ENCODE assay signal across 8 mouse cellular contexts in genomic region chr6:124465299-124465698, GRCm38 (mm10). TPM values are rescaled to one million over a fixed set of nuclear protein-coding genes. Genes with fewer than 3 reads are reported as not detected.
A peak's percentile ranks its signal among the peaks of the same experiment; 100 is the strongest.
DNase-seq lines count a peak whose midpoint lies in the region; ATAC-seq and TF ChIP-seq lines count a peak whose summit lies in the region.

No protein-coding gene starts in this region.

- H3K4me2 ChIP-seq in kidney, embryonic 14.5 days (replicated peaks; ENCODE audit: low read depth, low read length): peak overlapping the region; percentile 80
- H3K4me2 ChIP-seq in embryonic facial prominence, embryonic 12.5 days (replicated peaks): peak overlapping the region; percentile 75
- H3K4me2 ChIP-seq in hindbrain, postnatal 0 days (ENCODE audit: low read depth, low read length): peak overlapping the region; percentile 74
- peak overlapping the region; percentile 68 for H3K4me2 ChIP-seq in midbrain, embryonic 16.5 days (ENCODE audit: low read length)

- peak overlapping the region; percentile 45; the same call in 1 of the 2 replicates for H3K4me3 ChIP-seq in kidney, embryonic 14.5 days (ENCODE audit: low read length)
- peak overlapping the region; percentile 50 for H3K4me3 ChIP-seq in embryonic facial prominence, embryonic 12.5 days
- H3K4me3 ChIP-seq in hindbrain, postnatal 0 days (ENCODE audit: low read length): peak overlapping the region; percentile 59
- H3K4me3 ChIP-seq in midbrain, embryonic 16.5 days (ENCODE audit: low read depth, low read length): peak overlapping the region; percentile 73

- peak overlapping the region; percentile 55; the same call in 1 of the 2 replicates for H3K9ac ChIP-seq in kidney, embryonic 14.5 days (ENCODE audit: low read depth, low read length)
- H3K9ac ChIP-seq in embryonic facial prominence, embryonic 12.5 days: no peak overlapping the region
- peak overlapping the region; percentile 81 for H3K9ac ChIP-seq in hindbrain, postnatal 0 days (replicated peaks; ENCODE audit: low read length)
- peak overlapping the region; percentile 87 for H3K9ac ChIP-seq in midbrain, embryonic 16.5 days (ENCODE audit: low read depth, low read length)

- no peaks in the 10 kb centered on the region for H3K36me3 ChIP-seq in kidney, embryonic 14.5 days (ENCODE audit: control insufficient read depth, insufficient read depth, low read length)
- H3K36me3 ChIP-seq in embryonic facial prominence, embryonic 12.5 days: no peaks in the 10 kb centered on the region
- H3K36me3 ChIP-seq in hindbrain, postnatal 0 days (ENCODE audit: insufficient read depth, low read length): no peaks in the 10 kb centered on the region
- no peaks in the 10 kb centered on the region; the same call in 1 of the 2 replicates for H3K36me3 ChIP-seq in midbrain, embryonic 16.5 days (ENCODE audit: control insufficient read depth, insufficient read depth, low read length)

- no peaks in the 10 kb centered on the region for H3K9me3 ChIP-seq in kidney, embryonic 14.5 days (ENCODE audit: control insufficient read depth, low read length)
- no peaks in the 10 kb centered on the region for H3K9me3 ChIP-seq in embryonic facial prominence, embryonic 12.5 days
- H3K9me3 ChIP-seq in hindbrain, postnatal 0 days (ENCODE audit: low read length): no peaks in the 10 kb centered on the region
- H3K9me3 ChIP-seq in midbrain, embryonic 16.5 days (replicated peaks; ENCODE audit: control insufficient read depth, low read length, poor library complexity, severe bottlenecking): no peaks in the 10 kb centered on the region

- H3K4me1 ChIP-seq in kidney, embryonic 14.5 days (ENCODE audit: control insufficient read depth, insufficient read depth, low read length): 0 out of 2 replicates have a peak, but pooled peaks cover 2% of the 10 kb centered on the region
- peaks cover 10% of the 10 kb centered on the region for H3K4me1 ChIP-seq in embryonic facial prominence, embryonic 12.5 days
- peaks cover 14% of the 10 kb centered on the region for H3K4me1 ChIP-seq in hindbrain, postnatal 0 days (ENCODE audit: insufficient read depth, low read length)
- peaks cover 21% of the 10 kb centered on the region for H3K4me1 ChIP-seq in midbrain, embryonic 16.5 days (ENCODE audit: control insufficient read depth, insufficient read depth, low read length)

- H3K27ac ChIP-seq in kidney, embryonic 14.5 days (ENCODE audit: low read depth, low read length): no peak overlapping the region
- no peak overlapping the region for H3K27ac ChIP-seq in embryonic facial prominence, embryonic 12.5 days
- peak overlapping the region; percentile 89 for H3K27ac ChIP-seq in hindbrain, postnatal 0 days
- H3K27ac ChIP-seq in midbrain, embryonic 16.5 days (ENCODE audit: low read length): peak overlapping the region; percentile 92

- no peak for ATAC-seq in kidney, embryonic 14.5 days (ENCODE audit: low FRiP score, low TSS enrichment)
- ATAC-seq in embryonic facial prominence, embryonic 12.5 days (ENCODE audit: insufficient number of reproducible peaks, insufficient read depth, low FRiP score, low TSS enrichment): no peak
- ATAC-seq in hindbrain, postnatal 0 days: no peak
- 0 out of 2 replicates have a peak, but pooled peaks have one; percentile 3 for ATAC-seq in midbrain, embryonic 16.5 days
- ATAC-seq in erythroid progenitor cell, adult 5-6 weeks (replicated peaks; ENCODE audit: low FRiP score, poor library complexity, severe bottlenecking): no peak

- TF ChIP-seq CTCF in hindbrain, postnatal 0 days (IDR thresholded peaks at IDR 0.05; ENCODE audit: low read depth): no peak

- DNase-seq in kidney, adult 9 months: no peak
- DNase-seq in hindbrain, postnatal 0 days (ENCODE audit: low spot score): no peak
- no peak for DNase-seq in spleen, postnatal 10 days (ENCODE audit: low spot score in 2 of 2)
- no peak for DNase-seq in lung, postnatal 36 days

- no peaks in the 10 kb centered on the region; the same call in 1 of the 2 replicates for H3K27me3 ChIP-seq in kidney, embryonic 14.5 days (ENCODE audit: control insufficient read depth, insufficient read depth, low read length)
- no peaks in the 10 kb centered on the region for H3K27me3 ChIP-seq in embryonic facial prominence, embryonic 12.5 days
- H3K27me3 ChIP-seq in hindbrain, postnatal 0 days (ENCODE audit: insufficient read depth, low read length): no peaks in the 10 kb centered on the region
- no peaks in the 10 kb centered on the region for H3K27me3 ChIP-seq in midbrain, embryonic 16.5 days (ENCODE audit: control insufficient read depth, insufficient read depth, low read depth, low read length)

- WGBS in kidney, embryonic 14.5 days: 38% methylated on average over 6 of the region's 6 CpGs
- WGBS in embryonic facial prominence, embryonic 12.5 days: 48% methylated on average over 6 of the region's 6 CpGs
- 30% methylated on average over 6 of the region's 6 CpGs for WGBS in hindbrain, postnatal 0 days
- WGBS in midbrain, embryonic 16.5 days: 37% methylated on average over 6 of the region's 6 CpGs

RNA-seq across cellular contexts. Expression of gene Clstn3, which starts 0.7 kb away (rescaled TPM):
- polyA plus RNA-seq in kidney, embryonic 14.5 days (2014; fragmentation: Nextera tagmentation; extraction: Ambion mirVana): 2.8 TPM in 2 replicates
- polyA plus RNA-seq in embryonic facial prominence, embryonic 12.5 days (2016; fragmentation: Nextera tagmentation; extraction: Ambion mirVana): 13.1 and 13.8 TPM in 2 replicates
- total RNA-seq in hindbrain, postnatal 0 days (2014; rRNA removed): 338 and 342 TPM in 2 replicates
- 171 and 184 TPM in 2 replicates for polyA plus RNA-seq in hindbrain, postnatal 0 days (2015; fragmentation: Nextera tagmentation; extraction: Ambion mirVana)
- polyA plus RNA-seq in midbrain, embryonic 16.5 days (2015; fragmentation: Nextera tagmentation; extraction: Ambion mirVana): 151 and 183 TPM in 2 replicates
- 6.1 TPM in 1 of 2 replicates, not detected in the other for total RNA-seq in erythroid progenitor cell, adult 5-6 weeks (2015; ENCODE audit: low replicate concordance)
- total RNA-seq in erythroid progenitor cell, adult 5-6 weeks (2017; ENCODE audit: low replicate concordance): 0.68 and 1.0 TPM in 2 replicates

RNA-seq across cellular contexts. Expression of gene C1rl, which starts 27.6 kb away (rescaled TPM):
- 0.71 and 1.1 TPM in 2 replicates for polyA plus RNA-seq in kidney, embryonic 14.5 days (2014; fragmentation: Nextera tagmentation; extraction: Ambion mirVana)
- 0.24 and 0.45 TPM in 2 replicates for polyA plus RNA-seq in embryonic facial prominence, embryonic 12.5 days (2016; fragmentation: Nextera tagmentation; extraction: Ambion mirVana)
- 0.31 and 0.68 TPM in 2 replicates for total RNA-seq in hindbrain, postnatal 0 days (2014; rRNA removed)
- 0.39 and 0.41 TPM in 2 replicates for polyA plus RNA-seq in hindbrain, postnatal 0 days (2015; fragmentation: Nextera tagmentation; extraction: Ambion mirVana)
- polyA plus RNA-seq in midbrain, embryonic 16.5 days (2015; fragmentation: Nextera tagmentation; extraction: Ambion mirVana): 0.29 and 0.36 TPM in 2 replicates
- total RNA-seq in erythroid progenitor cell, adult 5-6 weeks (2015; ENCODE audit: low replicate concordance): 1.8 and 4.2 TPM in 2 replicates
- 0.39 and 0.91 TPM in 2 replicates for total RNA-seq in erythroid progenitor cell, adult 5-6 weeks (2017; ENCODE audit: low replicate concordance)

RNA-seq across cellular contexts. Expression of gene C1ra, which starts 46.9 kb away (rescaled TPM):
- polyA plus RNA-seq in kidney, embryonic 14.5 days (2014; fragmentation: Nextera tagmentation; extraction: Ambion mirVana): 3.9 and 4.3 TPM in 2 replicates
- polyA plus RNA-seq in embryonic facial prominence, embryonic 12.5 days (2016; fragmentation: Nextera tagmentation; extraction: Ambion mirVana): 0.55 and 0.57 TPM in 2 replicates
- total RNA-seq in hindbrain, postnatal 0 days (2014; rRNA removed): 0.42 and 1.0 TPM in 2 replicates
- polyA plus RNA-seq in hindbrain, postnatal 0 days (2015; fragmentation: Nextera tagmentation; extraction: Ambion mirVana): 0.73 and 0.83 TPM in 2 replicates
- 0.31 and 0.36 TPM in 2 replicates for polyA plus RNA-seq in midbrain, embryonic 16.5 days (2015; fragmentation: Nextera tagmentation; extraction: Ambion mirVana)
- total RNA-seq in erythroid progenitor cell, adult 5-6 weeks (2015; ENCODE audit: low replicate concordance): 5.4 TPM in 1 of 2 replicates, not detected in the other
- 0.51 and 2.4 TPM in 2 replicates for total RNA-seq in erythroid progenitor cell, adult 5-6 weeks (2017; ENCODE audit: low replicate concordance)

RNA-seq across cellular contexts. Expression of gene Pex5, which starts 50.4 kb away (rescaled TPM):
- 26.8 and 35.3 TPM in 2 replicates for polyA plus RNA-seq in kidney, embryonic 14.5 days (2014; fragmentation: Nextera tagmentation; extraction: Ambion mirVana)
- 59.1 and 64.5 TPM in 2 replicates for polyA plus RNA-seq in embryonic facial prominence, embryonic 12.5 days (2016; fragmentation: Nextera tagmentation; extraction: Ambion mirVana)
- total RNA-seq in hindbrain, postnatal 0 days (2014; rRNA removed): 74.4 and 80.8 TPM in 2 replicates
- polyA plus RNA-seq in hindbrain, postnatal 0 days (2015; fragmentation: Nextera tagmentation; extraction: Ambion mirVana): 46.6 and 49.0 TPM in 2 replicates
- 75.5 and 77.7 TPM in 2 replicates for polyA plus RNA-seq in midbrain, embryonic 16.5 days (2015; fragmentation: Nextera tagmentation; extraction: Ambion mirVana)
- 0.84 and 5.0 TPM in 2 replicates for total RNA-seq in erythroid progenitor cell, adult 5-6 weeks (2015; ENCODE audit: low replicate concordance)
- total RNA-seq in erythroid progenitor cell, adult 5-6 weeks (2017; ENCODE audit: low replicate concordance): 3.7 and 6.3 TPM in 2 replicates

Comparison
In these comparisons a context has a peak if more than half of its experiments do, and no peak if none do; other contexts are left out.
1. H3K27ac ChIP-seq: peak in hindbrain, postnatal 0 days (single experiment) and midbrain, embryonic 16.5 days (single experiment); none in kidney, embryonic 14.5 days (single experiment) and embryonic facial prominence, embryonic 12.5 days (single experiment).
2. RNA of gene Clstn3, which starts 0.7 kb away (polyA plus RNA-seq): 171 to 184 TPM in hindbrain, postnatal 0 days and 151 to 183 TPM in midbrain, embryonic 16.5 days; 13.1 to 13.8 TPM in embryonic facial prominence, embryonic 12.5 days and 2.8 TPM in kidney, embryonic 14.5 days; every median in the first group is over 10 times any median in the second.
3. Peak in every context shown above with its lines, with median percentiles within 50 percentile points of each other: H3K4me2 ChIP-seq and H3K4me3 ChIP-seq.